Mouse (Mus musculus): Measurements from ENCODE around the gene Abcc4.

The Abcc4 gene

GRCm38 (mm10) chr14:118705808-118706731 is at the start of gene Abcc4:
TSS of gene Abcc4 (minus strand) at chr14:118706219.
- DNase-seq (ENCODE audit: low read depth in 1 of 2, low spot score in 2 of 2) = peak in 1 of 2 experiments; percentile 71

GRCm38 (mm10) chr14:118751193-118751753 is 45.3 kb upstream of the Abcc4 start:
- DNase-seq (ENCODE audit: low read depth in 1 of 2, low spot score in 2 of 2) = no peak

GRCm38 (mm10) chr14:118750505-118751192 is 44.6 kb upstream of the Abcc4 start:
- DNase-seq (ENCODE audit: low read depth in 1 of 2, low spot score in 2 of 2) = no peak

- no peak for DNase-seq (ENCODE audit: low read depth in 1 of 2, low spot score in 2 of 2)
Measured at GRCm38 (mm10) chr14:118749715-118750114, 43.7 kb upstream of the Abcc4 start.

- DNase-seq (ENCODE audit: low read depth in 1 of 2, low spot score in 2 of 2) = no peak
Measured at GRCm38 (mm10) chr14:118749068-118749467, 43.0 kb upstream of the Abcc4 start.

GRCm38 (mm10) chr14:118742862-118743261 is 36.8 kb upstream of the Abcc4 start:
- DNase-seq (ENCODE audit: low read depth in 1 of 2, low spot score in 2 of 2) = no peak

GRCm38 (mm10) chr14:118741780-118742179 is 35.8 kb upstream of the Abcc4 start:
- DNase-seq (ENCODE audit: low read depth in 1 of 2, low spot score in 2 of 2) = no peak

GRCm38 (mm10) chr14:118737251-118737888 is 31.4 kb upstream of the Abcc4 start:
- DNase-seq (ENCODE audit: low read depth in 1 of 2, low spot score in 2 of 2) = no peak

- DNase-seq (ENCODE audit: low read depth in 1 of 2, low spot score in 2 of 2) = no peak
Measured at GRCm38 (mm10) chr14:118735114-118735513, 29.1 kb upstream of the Abcc4 start.

- DNase-seq (ENCODE audit: low read depth in 1 of 2, low spot score in 2 of 2) = no peak
Measured at GRCm38 (mm10) chr14:118733146-118733545, 27.1 kb upstream of the Abcc4 start.

GRCm38 (mm10) chr14:118730631-118731030 is 24.6 kb upstream of the Abcc4 start:
- no peak for DNase-seq (ENCODE audit: low read depth in 1 of 2, low spot score in 2 of 2)

GRCm38 (mm10) chr14:118725467-118725866 is 19.4 kb upstream of the Abcc4 start:
- DNase-seq (ENCODE audit: low read depth in 1 of 2, low spot score in 2 of 2) = no peak

- no peak for DNase-seq (ENCODE audit: low read depth in 1 of 2, low spot score in 2 of 2)
Measured at GRCm38 (mm10) chr14:118723920-118724693, 18.1 kb upstream of the Abcc4 start.

- no peak for DNase-seq (ENCODE audit: low read depth in 1 of 2, low spot score in 2 of 2)
Measured at GRCm38 (mm10) chr14:118719566-118720174, 13.7 kb upstream of the Abcc4 start.

- no peak for DNase-seq (ENCODE audit: low read depth in 1 of 2, low spot score in 2 of 2)
Measured at GRCm38 (mm10) chr14:118718576-118718975, 12.6 kb upstream of the Abcc4 start.

- no peak for DNase-seq (ENCODE audit: low read depth in 1 of 2, low spot score in 2 of 2)
Measured at GRCm38 (mm10) chr14:118716372-118717312, 10.6 kb upstream of the Abcc4 start.

GRCm38 (mm10) chr14:118714720-118715119 is 8.7 kb upstream of the Abcc4 start:
- DNase-seq (ENCODE audit: low read depth in 1 of 2, low spot score in 2 of 2) = no peak

GRCm38 (mm10) chr14:118714320-118714719 is 8.3 kb upstream of the Abcc4 start:
- DNase-seq (ENCODE audit: low read depth in 1 of 2, low spot score in 2 of 2) = no peak

GRCm38 (mm10) chr14:118713869-118714268 is 7.8 kb upstream of the Abcc4 start:
- DNase-seq (ENCODE audit: low read depth in 1 of 2, low spot score in 2 of 2) = no peak

All from monocyte, adult 2 months (primary cell).